Mouse (Mus musculus) midbrain, embryonic 15.5 days (tissue): ENCODE results near the gene Cfap157. TPM values are rescaled to one million over a fixed set of nuclear protein-coding genes. Genes with fewer than 3 reads are reported as not detected.

Experiments used
- polyA plus RNA-seq: library from polyadenylated mRNA; unstranded; fragments of >200 nt; fragmentation: Nextera tagmentation; extraction: Ambion mirVana; gene quantifications from 2 replicates; pipeline ENCODE4 v1.2.1, GENCODE M21; 2015

Cfap157 gene
- polyA plus RNA-seq, 1 experiment from 2014 or later: 1.0 TPM

Other genes starting within 250 kb of the Cfap157 start
- 7.3 TPM in 2 replicates for gene Fam102a, start 249.1 kb downstream of the Cfap157 start, polyA plus RNA-seq
- 145 and 150 TPM in 2 replicates for gene Dpm2, start 213.6 kb downstream of the Cfap157 start, polyA plus RNA-seq
- gene Pip5kl1, start 209.6 kb downstream of the Cfap157 start, polyA plus RNA-seq: 11.3 and 11.8 TPM in 2 replicates
- 0.60 and 0.86 TPM in 2 replicates for gene 9430097D07Rik, start 208.7 kb downstream of the Cfap157 start, polyA plus RNA-seq
- 33.3 and 36.5 TPM in 2 replicates for gene St6galnac4, start 197.3 kb downstream of the Cfap157 start, polyA plus RNA-seq
- 24.2 and 26.9 TPM in 2 replicates for gene St6galnac6, start 184.7 kb downstream of the Cfap157 start, polyA plus RNA-seq
- 97.6 and 101 TPM in 2 replicates for gene Ak1, start 162.7 kb downstream of the Cfap157 start, polyA plus RNA-seq
- gene Eng, start 137.8 kb downstream of the Cfap157 start, polyA plus RNA-seq: 32.4 and 32.8 TPM in 2 replicates
- gene Fpgs, start 80.3 kb downstream of the Cfap157 start, polyA plus RNA-seq: 23.2 and 25.1 TPM in 2 replicates
- 73.5 and 76.5 TPM in 2 replicates for gene Cdk9, start 71.4 kb downstream of the Cfap157 start, polyA plus RNA-seq
- 54.7 and 57.2 TPM in 2 replicates for gene Sh2d3c, start 63.4 kb downstream of the Cfap157 start, polyA plus RNA-seq
- gene 6330409D20Rik, start 43.4 kb downstream of the Cfap157 start, polyA plus RNA-seq: 3.4 and 4.1 TPM in 2 replicates
- gene Tor2a, start 27.2 kb downstream of the Cfap157 start, polyA plus RNA-seq: 54.1 and 55.9 TPM in 2 replicates
- gene Ttc16, start 8.8 kb downstream of the Cfap157 start, polyA plus RNA-seq: 0.89 and 0.92 TPM in 2 replicates
- 5.9 and 6.1 TPM in 2 replicates for gene Ptrh1, start 8.6 kb downstream of the Cfap157 start, polyA plus RNA-seq
- 324 and 330 TPM in 2 replicates for gene Stxbp1, start 62.8 kb upstream of the Cfap157 start, polyA plus RNA-seq
- 29.7 and 31.3 TPM in 2 replicates for gene Fam129b, start 91.7 kb upstream of the Cfap157 start, polyA plus RNA-seq
- gene Rpl12, start 177.1 kb upstream of the Cfap157 start, polyA plus RNA-seq: 82.5 and 85.8 TPM in 2 replicates
- gene Lrsam1, start 177.2 kb upstream of the Cfap157 start, polyA plus RNA-seq: 22.8 and 24.2 TPM in 2 replicates
- gene Slc2a8, start 197.7 kb upstream of the Cfap157 start, polyA plus RNA-seq: 22.4 and 24.5 TPM in 2 replicates